ENCODE assay signal across 34 mouse cellular contexts in the genomic region with DNA sequence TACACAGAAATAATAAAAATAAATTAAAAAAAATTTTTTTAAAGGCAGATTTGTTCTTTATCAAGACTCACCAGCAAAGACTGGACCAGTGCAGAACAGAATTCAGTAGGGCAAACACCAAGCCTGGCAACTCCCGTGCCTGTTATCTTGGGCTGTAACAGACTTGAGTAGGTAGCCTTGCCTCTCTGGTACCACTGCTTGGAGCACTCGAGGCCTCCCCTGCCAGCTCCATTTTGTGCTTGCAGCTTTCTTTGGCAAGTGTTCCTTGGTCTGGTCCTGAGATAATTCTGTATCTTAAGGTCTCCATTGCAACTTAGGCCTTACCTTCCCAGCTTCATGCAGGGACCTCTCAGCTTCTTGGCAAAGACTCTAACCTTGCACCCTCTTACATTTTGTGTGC. TPM values are rescaled to one million over a fixed set of nuclear protein-coding genes. Genes with fewer than 3 reads are reported as not detected.
DNase-seq lines count a peak whose midpoint lies in the region; ATAC-seq and TF ChIP-seq lines count a peak whose summit lies in the region.
"Had no signal": no experiment of that assay in that cellular context is flagged by ENCODE, and none has a peak within 500 bp of the region (broad histone marks: within the 10 kb centered on the region; RNA-seq: fewer than 3 reads in every experiment).

No protein-coding gene starts in this region.

- H3K27me3 ChIP-seq in liver, embryonic 13.5 days: no peaks in the 10 kb centered on the region
- no peaks in the 10 kb centered on the region; the same call in 1 of the 2 replicates for H3K27me3 ChIP-seq in G1E (ENCODE audit: insufficient read depth, low read length)
- H3K27me3 ChIP-seq in heart, embryonic 11.5 days (ENCODE audit: control insufficient read depth, insufficient read depth, low read length): no peaks in the 10 kb centered on the region
- H3K27me3 ChIP-seq: embryonic facial prominence, embryonic 13.5 days; forebrain, embryonic 12.5 days; forebrain, embryonic 15.5 days; heart, embryonic 13.5 days had no signal

- H3K4me3 ChIP-seq in liver, embryonic 13.5 days (replicated peaks): no peak overlapping the region
- H3K4me3 ChIP-seq in G1E (ENCODE audit: low read depth, low read length): peak overlapping the region; percentile 41; the same call in 1 of the 2 replicates
- H3K4me3 ChIP-seq in heart, embryonic 11.5 days (ENCODE audit: low read depth, low read length): no peak overlapping the region
- H3K4me3 ChIP-seq: embryonic facial prominence, embryonic 10.5 days; embryonic facial prominence, embryonic 13.5 days; erythroblast, embryonic 14.5 days; forebrain, embryonic 12.5 days; forebrain, embryonic 15.5 days; heart, embryonic 13.5 days had no signal

- peak overlapping the region; percentile 100; the same call in 1 of the 2 replicates for H3K9ac ChIP-seq in liver, embryonic 13.5 days
- H3K9ac ChIP-seq in heart, embryonic 11.5 days (ENCODE audit: low read depth, low read length): no peak overlapping the region
- H3K9ac ChIP-seq: embryonic facial prominence, embryonic 13.5 days; forebrain, embryonic 12.5 days; forebrain, embryonic 15.5 days; heart, embryonic 13.5 days; hindbrain, embryonic 14.5 days had no signal

- no peak for ATAC-seq in liver, embryonic 13.5 days (ENCODE audit: low read depth)
- ATAC-seq in G1E (ENCODE audit: extremely low read depth, insufficient number of reproducible peaks, low FRiP score, poor library complexity, severe bottlenecking): no peak
- ATAC-seq in megakaryocyte progenitor cell, adult 5-6 weeks (replicated peaks; ENCODE audit: poor library complexity): peak; percentile 38
- ATAC-seq in heart, embryonic 11.5 days (replicated peaks; ENCODE audit: insufficient number of reproducible peaks, low FRiP score, low TSS enrichment): no peak
- ATAC-seq: activated CD4-positive, CD25-positive, alpha-beta regulatory T cell, adult 4 months; CD4-positive, CD25-positive, alpha-beta regulatory T cell, adult 4 months; forebrain, embryonic 15.5 days; hindbrain, postnatal 0 days had no signal

- 0 out of 2 replicates have a peak overlapping the region, but pooled peaks have one; percentile 96 for H3K4me2 ChIP-seq in liver, embryonic 13.5 days
- H3K4me2 ChIP-seq in heart, embryonic 11.5 days: no peak overlapping the region
- H3K4me2 ChIP-seq: embryonic facial prominence, embryonic 13.5 days; forebrain, embryonic 12.5 days; forebrain, embryonic 15.5 days; heart, embryonic 13.5 days; hindbrain, embryonic 14.5 days had no signal

- H3K36me3 ChIP-seq in liver, embryonic 13.5 days: peaks cover 74% of the 10 kb centered on the region
- H3K36me3 ChIP-seq in G1E (replicated peaks): peaks cover 74% of the 10 kb centered on the region
- H3K36me3 ChIP-seq in heart, embryonic 11.5 days (ENCODE audit: control insufficient read depth, insufficient read depth, low read length): peaks cover 42% of the 10 kb centered on the region

- TF ChIP-seq CTCF in G1E (IDR thresholded peaks at IDR 0.05; ENCODE audit: low read depth, low read length): no peak

- no peaks in the 10 kb centered on the region for H3K9me3 ChIP-seq in liver, embryonic 13.5 days (replicated peaks)
- no peaks in the 10 kb centered on the region for H3K9me3 ChIP-seq in G1E (replicated peaks)
- H3K9me3 ChIP-seq in heart, embryonic 11.5 days (replicated peaks; ENCODE audit: control insufficient read depth, low read length): no peaks in the 10 kb centered on the region
- H3K9me3 ChIP-seq: embryonic facial prominence, embryonic 10.5 days; embryonic facial prominence, embryonic 13.5 days; forebrain, embryonic 12.5 days; forebrain, embryonic 15.5 days; heart, embryonic 13.5 days had no signal

- DNase-seq in liver, embryonic 13.5 days: no peak
- no peak for DNase-seq in liver
- DNase-seq in G1E (ENCODE audit: low spot score): no peak
- no peak for DNase-seq in kidney, adult 9 months
- DNase-seq: adrenal gland, adult 8-10 months; adrenal gland, postnatal 25 days; cerebellum, adult 11-12 months; cerebellum, adult 8-10 months; cerebellum, postnatal 10 days; cerebellum, postnatal 36 days; embryo, embryonic 11 days; gastrocnemius, postnatal 25 days; heart, adult 18-20 months; heart, postnatal 14 days; heart, postnatal 4 days had no signal

- H3K4me1 ChIP-seq in liver, embryonic 13.5 days (replicated peaks): peaks cover 73% of the 10 kb centered on the region
- peaks cover 80% of the 10 kb centered on the region for H3K4me1 ChIP-seq in G1E (ENCODE audit: insufficient read depth, low read depth, low read length)
- H3K4me1 ChIP-seq in heart, embryonic 11.5 days (ENCODE audit: control insufficient read depth, insufficient read depth, low read length): peaks cover 20% of the 10 kb centered on the region

- WGBS in liver, embryonic 13.5 days (ENCODE audit: insufficient replicate concordance): 39% methylated on average over 2 of the region's 2 CpGs
- 84% methylated on average over 2 of the region's 2 CpGs for WGBS in heart, embryonic 11.5 days (ENCODE audit: insufficient replicate concordance)

- peak overlapping the region; percentile 18; the same call in 1 of the 2 replicates for H3K27ac ChIP-seq in liver, embryonic 13.5 days
- no peak overlapping the region for H3K27ac ChIP-seq in heart, embryonic 11.5 days (ENCODE audit: low read depth, low read length)
- H3K27ac ChIP-seq: embryonic facial prominence, embryonic 10.5 days; embryonic facial prominence, embryonic 13.5 days; forebrain, embryonic 12.5 days; forebrain, embryonic 15.5 days; heart, embryonic 13.5 days; hindbrain, embryonic 14.5 days; hindbrain, postnatal 0 days had no signal

RNA-seq across cellular contexts. Expression of a gene that starts 3.8 kb away (rescaled TPM):
- 124 and 150 TPM in 2 replicates for polyA plus RNA-seq in liver, embryonic 13.5 days (2015; fragmentation: Nextera tagmentation; extraction: Ambion mirVana)
- 237 and 247 TPM in 2 replicates for total RNA-seq in G1E (2014; fragmentation: Nextera tagmentation)
- total RNA-seq in G1E (2017): 129 and 155 TPM in 2 replicates
- polyA plus RNA-seq in G1E (2012): 29.6 and 68.6 TPM in 2 replicates
- total RNA-seq in megakaryocyte progenitor cell, adult 5-6 weeks (2015): 315 and 317 TPM in 2 replicates
- total RNA-seq in megakaryocyte progenitor cell, adult 5-6 weeks (2017): 229 and 230 TPM in 2 replicates
- 108 and 114 TPM in 2 replicates for polyA plus RNA-seq in heart, embryonic 11.5 days (2014; fragmentation: Nextera tagmentation; extraction: Ambion mirVana)

RNA-seq across cellular contexts. Expression of a gene that starts 54.3 kb away (rescaled TPM):
- polyA plus RNA-seq in liver, embryonic 13.5 days (2015; fragmentation: Nextera tagmentation; extraction: Ambion mirVana): not detected in 2 replicates
- total RNA-seq in G1E (2014; fragmentation: Nextera tagmentation) (not detected in 2 replicates), G1E (2017) (0.33 TPM in 1 of 2 replicates, not detected in the other)
- not detected in 2 replicates for polyA plus RNA-seq in G1E (2012)
- total RNA-seq in megakaryocyte progenitor cell, adult 5-6 weeks (2015): 0.32 and 0.73 TPM in 2 replicates
- total RNA-seq in megakaryocyte progenitor cell, adult 5-6 weeks (2017): not detected in 2 replicates
- polyA plus RNA-seq in heart, embryonic 11.5 days (2014; fragmentation: Nextera tagmentation; extraction: Ambion mirVana): 0.21 TPM in 1 of 2 replicates, not detected in the other
- total RNA-seq: adrenal gland, postnatal 25 days; ES-E14; gastrocnemius, adult 8-10 months; gastrocnemius, postnatal 25 days; heart, postnatal 14 days; heart, postnatal 4 days; hindbrain, postnatal 0 days had no signal
- polyA plus RNA-seq: activated CD4-positive, CD25-positive, alpha-beta regulatory T cell, adult 4 months; brain, embryonic 14.5 days; C2C12; CD4-positive, CD25-positive, alpha-beta regulatory T cell, adult 4 months; cortical plate, adult 2 months; embryonic facial prominence, embryonic 10.5 days; embryonic facial prominence, embryonic 13.5 days; erythroblast, embryonic 14.5 days; forebrain, embryonic 12.5 days; forebrain, embryonic 15.5 days; heart, embryonic 16.5 days; hindbrain, embryonic 11.5 days; hindbrain, embryonic 14.5 days; hindbrain, postnatal 0 days had no signal

RNA-seq across cellular contexts. Expression of a gene that starts 54.4 kb away (rescaled TPM):
- polyA plus RNA-seq in liver, embryonic 13.5 days (2015; fragmentation: Nextera tagmentation; extraction: Ambion mirVana): 5.2 and 7.2 TPM in 2 replicates
- total RNA-seq in G1E (2014; fragmentation: Nextera tagmentation) (5.8 and 7.0 TPM in 2 replicates), G1E (2017) (9.3 and 12.6 TPM in 2 replicates)
- 10.2 and 13.4 TPM in 2 replicates for polyA plus RNA-seq in G1E (2012)
- total RNA-seq in megakaryocyte progenitor cell, adult 5-6 weeks (2015): 10.1 and 10.5 TPM in 2 replicates
- 9.5 and 13.0 TPM in 2 replicates for total RNA-seq in megakaryocyte progenitor cell, adult 5-6 weeks (2017)
- 34.4 and 39.3 TPM in 2 replicates for polyA plus RNA-seq in heart, embryonic 11.5 days (2014; fragmentation: Nextera tagmentation; extraction: Ambion mirVana)

RNA-seq across cellular contexts. Expression of a gene that starts 54.4 kb away (rescaled TPM):
- 11.1 and 12.6 TPM in 2 replicates for polyA plus RNA-seq in liver, embryonic 13.5 days (2015; fragmentation: Nextera tagmentation; extraction: Ambion mirVana)
- total RNA-seq in G1E (2014; fragmentation: Nextera tagmentation): 15.7 and 19.5 TPM in 2 replicates
- 24.0 and 28.5 TPM in 2 replicates for total RNA-seq in G1E (2017)
- polyA plus RNA-seq in G1E (2012): 2.9 and 4.6 TPM in 2 replicates
- total RNA-seq in megakaryocyte progenitor cell, adult 5-6 weeks (2015): 13.2 and 16.8 TPM in 2 replicates
- total RNA-seq in megakaryocyte progenitor cell, adult 5-6 weeks (2017): 18.9 and 23.2 TPM in 2 replicates
- 27.0 and 27.2 TPM in 2 replicates for polyA plus RNA-seq in heart, embryonic 11.5 days (2014; fragmentation: Nextera tagmentation; extraction: Ambion mirVana)
